Mouse (Mus musculus) subcutaneous adipose tissue, adult 2 months (tissue): Measurements from ENCODE around the gene Lad1. TPM values are rescaled to one million over a fixed set of nuclear protein-coding genes. Genes with fewer than 3 reads are reported as not detected.

ENCODE experiments used
- polyA plus RNA-seq: library from polyadenylated mRNA; depleted of rRNA; stranded (reverse); fragments of >200 nt; gene quantifications from 2 replicates; pipeline ENCODE4 v1.2.3, GENCODE M21; 2012; ENCODE audit warnings: low replicate concordance; rRNA removed

Gene Lad1
- 0.29 and 15.2 TPM in 2 replicates for polyA plus RNA-seq

GRCm38 (mm10) chr1:135818481-135819086 is at the start of gene Lad1:
Gene Lad1 (plus strand): TSS chr1:135818598.

DNA sequence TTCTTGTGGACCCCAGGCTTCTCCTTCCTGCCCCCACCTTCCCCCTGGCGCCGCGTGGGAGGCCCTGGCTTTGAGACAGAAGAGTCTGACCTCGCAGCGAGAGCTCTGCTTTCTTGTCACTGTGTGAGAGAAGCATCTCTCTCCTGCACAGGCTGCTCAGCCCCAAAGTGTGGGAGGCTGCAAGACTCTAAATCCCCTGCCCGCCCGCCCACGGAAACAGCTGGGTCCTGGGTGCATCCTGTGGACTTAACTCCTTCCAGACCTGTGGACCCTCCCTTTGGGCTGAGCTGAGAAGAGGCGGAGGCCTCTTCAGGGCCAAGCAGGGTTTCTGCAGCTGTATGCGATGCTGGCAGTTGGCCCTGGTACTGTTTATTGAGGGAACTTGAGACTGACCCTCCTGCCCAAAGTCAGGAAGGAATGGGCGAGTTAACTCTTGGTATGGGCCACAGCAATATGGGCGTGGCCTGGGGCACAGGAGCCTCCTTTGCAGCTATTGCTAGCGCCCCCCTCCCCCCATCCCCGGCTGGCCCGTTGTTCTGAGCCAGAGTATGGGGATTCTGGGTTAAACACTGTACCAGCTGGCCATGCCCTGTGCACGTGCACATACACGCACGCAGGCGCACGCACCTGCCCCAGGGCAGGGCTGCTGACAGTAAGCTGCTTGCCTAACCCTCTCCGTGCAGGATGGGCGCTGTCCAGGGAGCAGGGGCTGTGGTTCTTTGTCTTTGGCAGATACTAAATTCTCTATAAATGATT is 39.4 kb upstream of the Lad1 start, which contains the start of gene Tnni1:
Gene Tnni1, plus strand, starts transcription at position 655 of the 756 bp plus-strand sequence.

DNA sequence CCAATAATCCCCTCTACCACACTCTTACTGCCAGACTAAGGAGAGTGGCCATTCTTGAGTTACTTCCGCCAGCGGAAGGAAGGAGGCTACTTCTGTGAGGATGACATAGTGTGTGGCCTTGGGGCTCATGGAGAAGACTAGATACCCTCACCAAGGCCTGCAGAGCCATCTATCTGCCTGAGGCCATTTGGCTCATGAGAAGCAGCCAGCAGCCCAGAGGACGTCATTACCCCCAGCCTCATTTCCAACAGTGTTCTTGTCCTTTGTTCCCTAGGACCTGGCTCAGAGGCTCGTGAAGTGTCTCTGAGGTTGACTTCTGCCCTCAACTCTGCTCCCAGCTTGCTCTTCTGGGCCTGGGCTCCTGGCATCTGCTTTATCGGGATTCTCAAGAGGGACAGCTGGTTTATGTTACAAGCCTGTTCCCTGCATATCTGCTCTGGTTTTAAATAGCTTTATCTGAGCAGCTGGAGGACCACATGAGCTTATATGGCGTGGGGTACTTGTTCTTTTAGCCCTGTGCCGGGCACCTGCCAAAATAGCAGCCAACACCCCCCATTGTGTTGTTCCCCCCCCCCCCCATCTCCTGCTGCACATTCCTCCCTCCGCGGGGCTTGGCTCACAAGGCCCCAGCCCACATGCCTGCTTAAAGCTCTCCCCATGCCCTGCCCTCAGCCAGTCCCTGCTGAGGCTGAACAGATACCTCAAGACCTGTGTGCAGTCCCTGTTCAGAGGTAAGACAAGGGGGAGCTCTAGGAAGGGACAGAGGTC is 17.5 kb downstream of the Lad1 start, which contains the start of gene Tnnt2:
Gene Tnnt2, plus strand, starts transcription at position 639 of the 768 bp plus-strand sequence.

Other genes starting within 250 kb of the Lad1 start
- gene Nav1, start 211.3 kb upstream of the Lad1 start, polyA plus RNA-seq, result 30.3 and 48.0 TPM in 2 replicates
- gene Csrp1, start 98.5 kb upstream of the Lad1 start, polyA plus RNA-seq, result 281 and 832 TPM in 2 replicates
- gene Phlda3, start 52.5 kb upstream of the Lad1 start, polyA plus RNA-seq, result 356 and 528 TPM in 2 replicates
- 0.11 and 0.19 TPM in 2 replicates for gene Tnni1, start 39.2 kb upstream of the Lad1 start, polyA plus RNA-seq
- gene Tnnt2, start 17.8 kb downstream of the Lad1 start, polyA plus RNA-seq, result 6.1 TPM in 1 of 2 replicates, not detected in the other
- 0.13 and 0.73 TPM in 2 replicates for gene Pkp1, start 100.6 kb downstream of the Lad1 start, polyA plus RNA-seq
- 0.03 and 0.04 TPM in 2 replicates for gene Igfn1, start 187.7 kb downstream of the Lad1 start, polyA plus RNA-seq
- gene Tmem9, start 189.6 kb downstream of the Lad1 start, polyA plus RNA-seq, result 75.2 and 139 TPM in 2 replicates
- gene Ascl5, start 232.2 kb downstream of the Lad1 start, polyA plus RNA-seq, result not detected in 2 replicates
- gene Cacna1s, start 234.2 kb downstream of the Lad1 start, polyA plus RNA-seq, result 0.20 and 0.23 TPM in 2 replicates